Mouse (Mus musculus) ovary, adult 18-20 months (tissue): ENCODE measurements around the gene Hsd17b14.
A peak's percentile ranks its signal among the peaks of the same experiment; 100 is the strongest.

ENCODE experiments used
- DNase-seq: peaks from one replicate; pipeline ENCODE4 v3.0.0; 2022; ENCODE audit warnings: low spot score, mixed read lengths

The Hsd17b14 gene

DNA sequence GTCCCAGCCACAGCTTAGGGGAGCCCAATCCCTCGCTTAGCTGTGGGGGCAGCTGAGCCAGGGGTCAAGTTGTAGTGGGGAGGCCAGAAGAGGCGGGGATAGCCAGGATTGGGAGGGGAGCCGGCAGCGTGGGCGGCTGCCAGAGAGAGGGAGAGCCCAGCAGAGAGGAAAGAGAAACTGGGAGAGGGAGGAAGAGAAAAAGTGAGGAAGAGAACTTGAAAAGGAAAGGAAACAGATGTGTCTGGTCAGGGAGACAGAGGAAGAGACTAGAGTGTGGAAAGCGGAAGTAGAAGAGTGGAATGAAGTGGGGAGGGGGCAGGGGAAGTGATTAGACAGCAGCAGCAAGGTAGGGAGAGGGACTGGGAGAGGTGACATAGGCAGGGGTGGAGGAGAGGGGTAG lies 25.2 kb upstream of the Hsd17b14 start:
- no peak for DNase-seq

DNA sequence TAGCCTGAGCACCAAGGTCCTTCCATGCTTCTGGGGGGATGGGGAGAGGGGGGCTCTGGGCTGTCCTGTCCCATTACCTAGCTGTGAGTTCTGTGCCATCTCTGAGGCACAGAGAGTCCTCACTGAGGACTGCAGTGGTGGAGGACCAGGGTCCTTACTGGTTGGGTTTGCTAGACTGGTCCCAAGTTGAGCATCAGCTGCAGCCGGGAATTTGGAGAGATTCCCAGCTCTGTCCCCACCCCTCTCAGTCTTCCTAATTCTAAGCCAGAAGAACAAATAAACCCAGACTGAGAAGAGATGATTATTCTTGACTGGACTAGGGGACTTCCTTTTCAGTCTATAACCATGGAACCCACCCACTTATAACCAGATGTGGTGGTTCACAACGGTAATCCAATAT lies 24.1 kb upstream of the Hsd17b14 start:
- DNase-seq, result no peak

DNA sequence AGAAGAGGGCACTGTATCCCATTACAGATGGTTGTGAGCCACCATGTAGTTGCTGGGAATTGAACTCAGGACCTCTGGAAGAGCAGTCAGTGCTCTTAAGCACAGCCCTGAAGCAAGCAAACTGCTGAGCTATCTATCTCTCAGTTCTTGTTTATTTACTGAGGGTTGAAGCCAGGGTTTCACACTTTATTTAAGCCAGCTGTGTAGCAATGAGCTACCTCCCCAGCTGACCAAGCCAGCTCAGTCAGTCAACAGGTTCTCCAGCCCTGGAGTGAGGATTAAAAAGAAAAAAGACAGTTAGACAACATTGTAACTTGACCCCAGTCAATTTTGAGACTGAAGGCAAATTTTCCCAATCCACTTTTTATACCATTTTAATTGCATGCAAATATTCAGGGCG lies 19.0 kb upstream of the Hsd17b14 start:
- no peak for DNase-seq

DNA sequence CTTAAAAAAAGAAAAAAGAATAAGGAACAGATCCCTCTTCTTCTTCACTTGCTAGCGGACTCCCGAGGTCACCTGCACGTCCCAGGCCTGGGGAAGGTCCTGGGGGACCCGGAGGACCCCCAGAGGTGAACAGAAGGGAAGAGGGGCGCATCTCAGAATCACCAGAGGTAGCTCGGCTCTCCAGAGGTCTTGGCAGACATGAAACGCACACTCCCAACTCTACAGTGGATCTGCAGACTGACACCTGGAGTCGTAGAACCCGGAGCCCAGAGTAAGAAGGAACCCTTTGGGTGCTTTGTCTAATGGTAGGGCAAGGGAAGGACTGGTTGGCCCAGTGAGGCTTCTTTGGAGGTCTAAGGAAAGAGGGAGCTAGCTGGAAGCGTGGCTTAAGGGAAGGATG lies 17.1 kb upstream of the Hsd17b14 start:
- DNase-seq, result no peak

DNA sequence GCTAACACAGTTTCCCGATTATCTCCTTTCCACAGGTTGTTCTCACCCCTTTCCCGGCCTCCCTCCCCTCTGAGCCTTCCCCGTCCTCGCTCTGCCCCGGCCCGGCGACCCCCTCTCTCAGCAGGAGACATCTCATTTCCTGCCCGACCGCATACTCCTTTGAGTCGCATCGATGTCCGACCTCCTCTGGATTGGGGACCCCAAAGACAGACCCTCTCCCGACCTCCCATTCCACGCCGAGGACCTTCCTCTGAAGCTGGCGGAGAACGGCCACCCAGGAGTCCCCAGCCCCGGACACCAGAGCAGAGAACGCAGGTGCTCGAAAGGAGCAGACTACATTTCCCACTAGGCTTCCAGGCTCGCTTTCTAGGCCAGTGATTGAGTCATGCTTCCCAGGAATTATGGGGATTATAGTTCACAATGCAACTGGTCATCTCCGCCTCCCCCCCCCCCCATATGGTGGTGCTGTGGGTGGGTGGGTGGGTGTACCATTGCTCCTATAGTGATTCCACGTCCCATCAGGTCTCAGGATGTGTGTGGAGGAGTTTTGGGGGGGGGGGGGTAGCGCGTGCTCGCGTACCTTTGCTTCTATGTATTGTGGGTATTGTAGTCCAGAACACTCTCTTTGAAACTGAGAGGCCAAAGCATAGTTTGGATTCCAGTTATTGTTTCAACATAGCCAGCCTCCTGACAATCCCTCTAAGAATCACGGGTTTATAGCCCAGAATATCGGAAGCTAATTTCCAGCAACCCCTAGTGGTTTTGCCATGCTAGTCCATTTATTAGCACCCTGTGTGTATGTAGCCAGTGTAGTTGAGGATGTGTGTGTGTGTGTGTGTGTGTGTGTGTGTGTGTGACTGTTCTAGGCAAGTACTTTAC lies 16.3 kb upstream of the Hsd17b14 start:
- no peak for DNase-seq

DNA sequence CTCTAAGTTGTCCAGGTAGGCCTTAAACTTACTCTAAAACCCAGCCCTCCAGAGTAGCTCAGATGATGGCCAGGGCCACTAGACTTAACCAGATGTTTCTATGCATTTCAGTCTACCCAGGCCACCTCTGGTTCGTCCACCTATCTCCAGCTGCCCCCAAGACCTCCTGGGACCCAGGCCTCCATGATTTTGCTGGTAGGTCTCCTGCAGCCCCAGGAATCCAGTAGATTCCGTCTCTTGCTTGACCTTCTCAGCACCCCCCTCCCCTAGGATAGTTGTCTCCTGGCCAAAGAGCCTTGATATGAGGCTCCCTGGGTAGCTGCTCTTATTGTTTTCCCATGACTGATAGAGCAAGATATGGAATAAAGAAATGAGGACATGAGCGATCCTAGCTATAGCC lies 15.6 kb upstream of the Hsd17b14 start:
- DNase-seq, result no peak

DNA sequence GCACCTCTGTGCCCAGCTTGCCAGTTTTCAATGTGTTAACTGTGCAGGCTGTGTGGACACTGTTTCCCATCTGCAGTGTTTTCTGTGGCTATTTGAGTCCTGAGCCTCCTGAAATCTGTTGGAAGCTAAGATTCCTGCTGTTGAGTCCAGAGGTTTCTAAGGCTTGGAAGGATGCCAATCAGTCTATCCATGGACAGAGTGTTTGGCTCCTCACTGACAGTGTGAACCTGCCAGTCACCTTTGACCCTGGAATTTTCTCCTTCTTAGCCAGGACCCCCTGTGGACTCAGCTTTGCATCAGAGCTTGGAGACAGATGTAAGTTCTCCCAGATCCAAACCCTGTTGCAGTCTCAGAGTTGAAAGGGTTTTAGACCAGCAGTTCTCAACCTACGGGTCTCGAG lies 14.5 kb upstream of the Hsd17b14 start:
- no peak for DNase-seq

DNA sequence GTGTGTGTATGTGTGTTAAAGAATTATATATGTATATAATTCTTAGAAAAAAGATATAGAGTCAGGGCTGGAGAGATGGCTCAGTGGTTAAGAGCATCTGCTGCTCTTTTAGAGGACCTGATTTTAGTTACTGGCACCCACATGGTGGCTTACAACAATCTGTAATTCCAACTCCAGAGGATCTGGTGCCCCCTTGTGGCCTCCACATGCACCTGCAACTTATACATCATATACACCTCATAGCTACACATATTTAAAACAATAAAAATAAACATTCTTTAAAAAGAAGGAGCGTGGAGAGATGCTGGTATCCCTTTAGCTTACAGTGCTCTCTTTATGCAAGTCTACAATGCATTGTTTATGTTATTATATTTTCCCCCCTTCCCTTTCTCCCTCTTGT lies 10.2 kb upstream of the Hsd17b14 start:
- no peak for DNase-seq

DNA sequence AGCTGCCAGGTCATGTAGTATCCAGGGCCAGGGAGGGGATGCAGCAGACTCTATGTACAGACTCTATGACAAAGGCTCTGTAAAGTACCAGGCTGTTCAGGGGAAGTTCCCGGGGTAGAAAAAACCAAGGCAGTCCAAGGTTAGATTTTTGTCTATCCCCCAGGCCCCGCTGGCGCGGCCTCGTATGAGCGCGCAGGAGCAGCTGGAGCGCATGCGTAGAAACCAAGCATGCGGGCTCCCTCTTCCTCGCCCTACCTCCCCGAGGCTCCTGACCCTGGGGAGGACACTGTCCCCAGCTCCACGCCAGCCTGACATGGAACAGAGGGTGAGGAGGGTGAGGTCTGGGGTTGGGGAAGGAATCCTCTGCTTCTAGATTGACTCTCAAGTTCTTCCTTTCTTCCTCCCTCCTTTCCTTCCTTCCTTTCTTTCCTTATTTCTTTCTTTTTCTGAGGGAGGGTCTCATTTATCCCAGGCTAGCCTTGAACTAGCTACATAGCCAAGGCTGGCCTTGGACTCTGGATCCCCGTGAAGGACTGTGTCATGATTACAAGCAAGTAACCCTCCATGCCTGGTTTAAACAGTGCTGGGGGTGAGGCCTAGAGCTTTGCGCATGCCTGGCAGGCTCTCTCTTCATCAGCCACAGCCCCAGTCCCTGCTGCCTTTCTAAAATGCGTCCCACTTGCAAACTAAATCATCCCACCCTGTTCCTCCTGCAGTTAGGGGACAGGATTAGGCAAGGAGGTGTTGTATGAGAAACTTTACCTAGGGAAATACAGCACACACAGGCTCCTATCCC lies 4.9 kb upstream of the Hsd17b14 start:
- DNase-seq, result no peak

DNA sequence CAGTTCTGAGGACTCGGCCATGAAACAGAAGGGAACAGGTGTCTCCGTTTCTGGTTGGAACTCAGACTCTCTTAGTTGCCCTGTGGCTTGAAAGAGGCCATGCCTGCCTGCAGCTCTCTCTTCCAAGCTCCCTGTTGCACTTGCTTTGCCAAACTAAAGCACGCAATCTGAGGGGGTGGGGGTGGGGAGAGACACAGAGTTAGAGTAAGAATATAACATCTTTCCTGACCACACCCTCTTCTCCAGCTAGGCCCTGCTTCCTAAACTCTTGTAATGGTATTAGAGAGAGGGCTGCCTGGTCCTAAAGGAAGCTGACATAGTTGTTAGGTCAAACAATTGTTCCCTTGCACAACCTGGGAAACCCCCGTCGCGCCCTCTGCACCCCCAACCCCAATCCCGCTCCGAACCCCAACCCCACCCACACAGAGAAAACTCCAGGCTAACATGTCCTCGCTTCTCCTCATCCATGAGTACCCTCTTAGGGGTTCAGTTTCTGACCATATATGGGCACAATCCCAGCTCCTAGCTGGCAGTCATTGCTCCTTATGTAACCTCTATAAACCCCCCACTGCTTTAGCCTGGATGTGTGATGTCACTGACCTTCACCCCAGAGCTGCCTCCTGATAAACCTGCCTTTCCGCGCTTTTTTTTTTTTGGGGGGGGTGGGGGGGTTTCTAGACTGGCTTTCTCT lies 3.7 kb upstream of the Hsd17b14 start:
- no peak for DNase-seq

DNA sequence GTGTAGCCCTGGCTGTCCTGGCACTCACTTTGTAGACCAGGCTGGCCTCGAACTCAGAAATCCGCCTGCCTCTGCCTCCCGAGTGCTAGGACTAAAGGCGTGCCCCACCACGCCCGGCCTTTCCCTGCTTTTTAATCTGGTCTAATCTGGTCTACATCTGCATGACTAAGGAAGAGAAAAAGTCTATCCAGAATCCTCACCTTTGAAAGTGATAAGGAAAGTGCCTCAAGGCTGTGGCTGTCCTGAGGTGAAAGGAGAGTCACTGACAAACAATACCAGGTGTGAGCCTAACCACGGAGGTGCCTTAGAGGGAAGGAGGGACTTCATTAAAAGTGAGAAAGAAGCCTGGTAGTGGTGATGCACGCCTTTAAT lies 3.2 kb upstream of the Hsd17b14 start:
- DNase-seq, result no peak

DNA sequence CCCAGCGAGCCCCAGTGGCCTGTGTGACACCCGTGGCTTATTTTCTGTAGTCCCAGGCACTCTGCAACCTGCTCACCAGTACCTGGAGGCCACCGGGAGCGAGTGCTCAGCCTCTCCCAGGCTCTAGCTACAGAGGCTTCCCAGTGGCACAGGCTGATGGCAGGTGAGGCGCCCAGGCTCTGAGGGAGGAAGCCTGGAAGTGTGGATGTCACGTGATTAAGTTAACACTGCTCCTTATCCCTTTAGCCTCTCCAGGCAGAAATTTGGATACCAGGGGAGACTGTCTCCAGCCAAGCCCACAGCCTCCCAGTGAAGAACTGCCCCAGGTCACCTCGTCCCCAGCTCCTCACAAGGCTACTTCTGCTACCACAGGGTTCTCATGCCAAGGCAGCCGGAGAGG lies 1.2 kb upstream of the Hsd17b14 start:
- no peak for DNase-seq

DNA sequence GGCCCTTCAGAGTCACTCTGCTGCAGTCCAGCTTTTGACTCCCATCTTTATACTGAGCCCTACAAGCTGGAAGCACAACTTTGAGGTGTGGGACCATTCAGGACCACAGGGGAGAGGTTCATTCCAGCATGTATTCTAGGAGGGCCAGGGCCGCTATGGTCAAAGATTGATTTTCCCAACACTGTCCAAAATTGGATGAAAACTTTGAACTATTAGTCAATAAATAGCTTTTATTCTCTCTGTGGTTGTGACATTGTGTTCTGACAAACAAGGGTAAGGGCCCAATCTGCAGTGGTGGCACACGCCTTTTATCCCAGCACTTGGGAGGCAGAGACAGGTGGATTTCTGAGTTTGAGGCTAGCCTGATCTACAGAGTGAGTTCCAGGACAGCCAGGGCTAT lies 703 bp upstream of the Hsd17b14 start:
- no peak for DNase-seq

DNA sequence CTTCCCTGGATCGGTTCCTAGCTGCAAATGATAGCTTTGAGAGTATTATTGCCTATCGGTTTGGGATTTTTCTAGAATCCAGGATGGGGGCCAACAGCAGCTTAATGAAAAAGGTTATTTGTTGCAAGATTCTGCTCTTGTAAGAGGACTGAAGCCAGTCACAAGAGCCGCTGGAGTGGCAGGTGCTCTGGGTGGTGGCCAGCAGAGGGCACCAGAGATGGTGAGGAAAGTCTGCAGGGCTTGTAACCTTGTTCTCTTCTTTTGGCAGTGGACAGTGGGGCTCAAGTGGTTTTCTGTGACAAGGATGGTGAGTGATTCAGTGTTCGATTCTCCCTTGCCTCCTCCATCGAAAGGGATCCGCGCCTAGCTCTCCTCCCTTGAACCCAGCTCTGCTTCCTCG lies 1.1 kb downstream of the Hsd17b14 start:
- peak; percentile 63 for DNase-seq

DNA sequence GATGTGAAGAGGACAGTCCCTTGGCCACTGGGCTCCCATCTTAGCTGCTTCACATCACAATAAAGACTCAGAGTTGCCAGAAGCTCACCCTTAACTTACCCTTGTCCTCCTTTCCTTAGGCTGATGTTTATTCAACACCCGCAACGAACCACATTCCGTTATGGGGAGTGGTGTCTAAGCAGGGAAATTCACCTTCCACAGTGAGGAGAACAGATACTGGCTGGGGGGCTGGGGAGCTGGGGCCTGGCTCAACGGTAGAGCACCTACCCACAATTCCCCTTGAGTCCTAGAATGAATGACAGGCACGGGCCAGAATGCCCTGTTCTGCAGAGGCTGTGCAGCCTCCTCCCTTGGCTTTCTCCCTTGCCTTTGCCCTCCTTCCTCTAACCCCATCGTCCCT lies 4.2 kb downstream of the Hsd17b14 start:
- no peak for DNase-seq

DNA sequence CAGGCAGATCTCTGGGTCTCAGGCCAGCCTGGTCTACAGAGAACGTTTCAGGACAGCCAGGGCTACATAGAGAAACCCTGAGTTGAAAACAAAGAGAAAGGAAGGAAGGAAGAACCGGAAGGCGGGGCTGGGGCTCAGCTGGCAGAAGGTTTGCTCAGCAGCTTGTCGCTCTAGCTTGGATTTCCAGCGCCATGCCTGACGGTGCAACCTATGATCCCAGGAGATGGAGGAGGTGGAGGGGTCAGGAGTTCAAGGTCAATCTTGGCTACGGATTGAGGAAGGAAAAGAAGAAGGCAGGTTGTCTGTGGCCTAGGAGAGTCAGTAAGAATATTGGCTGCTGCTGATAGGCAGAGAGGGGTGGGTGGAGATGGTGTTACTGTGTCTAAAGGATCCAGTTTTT lies 5.5 kb downstream of the Hsd17b14 start:
- no peak for DNase-seq

DNA sequence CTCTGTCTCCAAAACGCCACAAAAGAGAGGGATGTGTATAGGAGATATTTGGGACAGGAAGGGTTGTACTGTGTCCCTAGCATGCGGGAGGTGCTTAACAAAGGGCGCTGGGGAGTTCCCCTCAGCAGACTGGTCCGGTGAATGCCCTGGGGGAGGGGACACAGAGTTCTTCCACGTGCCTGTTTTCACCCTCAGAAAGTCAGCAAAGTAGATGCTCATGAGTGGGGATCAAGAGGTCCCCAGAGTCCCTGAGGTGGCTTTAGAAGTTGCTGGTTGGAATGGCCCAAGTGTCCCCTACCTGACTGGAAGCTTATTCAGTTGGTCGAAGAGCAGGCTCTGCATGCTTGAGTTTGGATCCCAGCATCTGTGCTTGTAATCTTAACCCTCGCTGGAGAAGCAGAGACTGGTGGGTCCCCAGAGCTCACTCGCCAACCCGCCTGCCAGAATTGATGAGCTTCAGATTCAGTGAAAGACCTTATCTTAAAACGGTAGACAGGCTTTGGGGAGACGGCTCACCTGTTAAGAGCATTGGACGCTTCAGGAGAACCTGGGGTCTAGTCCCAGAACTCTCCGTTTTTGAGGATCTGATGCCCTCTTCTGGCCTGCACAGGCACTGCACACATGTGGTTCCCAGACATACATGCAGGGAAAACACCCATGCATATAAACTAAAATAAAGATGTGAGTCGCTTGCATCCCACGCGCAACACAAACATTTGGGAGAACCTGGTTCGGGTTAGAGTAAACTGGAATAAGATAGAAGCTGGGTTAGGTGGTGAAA lies 6.3 kb downstream of the Hsd17b14 start:
- peak; percentile 48 for DNase-seq

DNA sequence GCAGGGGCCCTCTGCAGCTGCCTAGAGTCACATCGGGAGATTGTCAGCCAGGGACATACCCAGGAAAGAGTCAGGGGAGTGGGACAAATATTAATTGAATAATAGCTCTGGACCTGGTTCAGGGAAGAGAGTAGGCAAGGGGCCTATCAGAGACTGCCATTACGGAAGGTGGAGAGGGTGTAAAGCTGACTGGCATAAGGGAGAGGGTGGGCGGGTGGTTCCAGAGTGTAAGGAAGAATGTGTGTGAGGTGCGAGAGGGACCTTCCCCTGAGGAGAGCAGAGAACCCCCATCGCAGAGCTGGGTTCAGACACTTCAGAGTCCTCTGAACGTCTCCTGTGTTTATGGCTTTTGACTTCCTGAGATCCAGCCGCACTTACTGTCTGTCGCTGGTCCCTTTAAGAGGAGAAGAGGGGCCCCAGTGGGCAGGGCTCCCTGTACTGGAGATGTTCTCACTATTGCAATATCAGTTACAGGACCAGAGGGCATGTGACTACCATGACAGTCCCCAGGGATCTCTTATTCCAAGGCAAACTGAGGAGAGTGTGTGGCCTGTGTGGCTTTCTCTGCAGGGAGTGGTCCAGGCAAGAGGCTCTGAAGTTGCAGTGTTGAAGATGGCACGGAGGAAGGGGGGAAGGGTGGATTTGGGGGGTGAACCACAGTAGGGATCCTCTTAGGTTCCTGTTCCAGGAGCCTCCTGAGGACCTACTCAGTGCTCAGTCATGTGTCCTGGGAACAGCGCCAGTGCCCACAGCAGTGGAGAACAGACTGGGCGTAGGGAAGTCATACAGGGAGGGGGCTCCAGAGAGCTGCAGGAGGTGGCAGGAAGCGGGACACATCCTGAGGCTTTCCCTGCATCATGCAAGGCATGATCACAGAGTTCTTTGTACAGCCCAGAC lies 7.2 kb downstream of the Hsd17b14 start:
- no peak for DNase-seq

DNA sequence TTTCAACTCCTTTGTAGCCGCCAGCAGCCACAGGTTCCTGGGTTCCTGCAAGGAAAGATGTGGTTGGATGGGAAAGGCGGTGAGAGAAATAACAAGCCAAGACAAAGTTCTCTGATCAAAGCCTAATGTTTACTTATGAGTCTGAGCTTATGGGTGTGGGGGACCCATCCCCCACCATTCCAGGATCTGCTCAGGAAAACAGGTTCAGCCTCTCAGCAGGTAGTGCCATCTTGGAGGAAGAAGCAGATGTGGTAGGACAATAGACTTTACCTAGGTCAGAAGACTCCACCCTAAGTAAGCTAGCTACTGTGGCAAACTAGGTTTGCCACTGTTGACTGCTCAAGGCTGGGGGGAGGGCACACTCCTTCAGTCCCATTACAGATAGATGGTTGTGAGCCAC lies 10.1 kb downstream of the Hsd17b14 start:
- no peak for DNase-seq

DNA sequence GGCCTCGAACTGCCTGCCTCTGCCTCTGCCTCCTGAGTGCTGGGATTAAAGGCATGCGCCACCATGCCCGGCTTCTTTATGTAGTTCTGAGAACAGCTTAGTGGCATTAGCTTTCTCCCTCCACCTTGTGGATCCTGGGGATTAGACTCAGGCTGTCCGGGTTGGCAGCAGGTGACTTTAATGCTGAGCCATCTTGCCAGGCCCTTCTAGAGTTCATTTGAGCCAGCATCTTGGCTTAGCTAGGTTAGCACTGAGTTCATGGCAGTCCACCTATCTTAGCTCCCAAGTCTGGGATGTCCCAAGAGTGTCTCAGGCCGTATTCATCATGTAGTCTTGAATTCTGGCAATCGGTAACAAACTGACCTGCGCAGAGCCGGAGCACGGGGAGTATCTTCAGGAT lies 10.8 kb downstream of the Hsd17b14 start:
- DNase-seq, result no peak
